Comparison of ENCODE assay signal across 9 mouse cellular contexts in genomic region chr9:69357834-69358233, GRCm38 (mm10). TPM values are rescaled to one million over a fixed set of nuclear protein-coding genes. Genes with fewer than 3 reads are reported as not detected.
DNase-seq lines count a peak whose midpoint lies in the region; ATAC-seq and TF ChIP-seq lines count a peak whose summit lies in the region.
"Had no signal": no experiment of that assay in that cellular context is flagged by ENCODE, and none has a peak within 500 bp of the region (broad histone marks: within the 10 kb centered on the region; RNA-seq: fewer than 3 reads in every experiment).

No protein-coding gene starts in this region.

- DNase-seq in heart, adult 8-10 months (ENCODE audit: low spot score), result peak; percentile 56
- peak; percentile 27 for DNase-seq in c-Kit-positive CD71-positive TER-119-negative erythroid progenitor cells, embryonic 14.5 days (ENCODE audit: low read depth)
- DNase-seq in frontal cortex, adult 2 months (ENCODE audit: extremely low spot score in 1 of 2, low spot score in 1 of 2), result peak; percentile 11 to 83
- peak; percentile 58 for DNase-seq in layer of hippocampus, adult 11-12 months (ENCODE audit: low spot score)
- DNase-seq in lung, postnatal 0 days (ENCODE audit: low spot score), result peak; percentile 60
- DNase-seq in spleen, adult 12 weeks (ENCODE audit: low spot score), result peak; percentile 24

- H3K36me3 ChIP-seq in heart, embryonic 11.5 days (ENCODE audit: control insufficient read depth, insufficient read depth, low read length), result no peaks in the 10 kb centered on the region
- no peaks in the 10 kb centered on the region for H3K36me3 ChIP-seq in ES-Bruce4 (ENCODE audit: control insufficient read depth, insufficient read depth, low read length, poor library complexity, severe bottlenecking)
- no peaks in the 10 kb centered on the region for H3K36me3 ChIP-seq in lung, postnatal 0 days (ENCODE audit: insufficient read depth, low read length)
- H3K36me3 ChIP-seq: liver, embryonic 15.5 days had no signal

- peak; percentile 67 for TF ChIP-seq CTCF in ES-Bruce4 (IDR thresholded peaks at IDR 0.05; ENCODE audit: low read depth, low read length)
- TF ChIP-seq CTCF in lung, postnatal 0 days (IDR thresholded peaks at IDR 0.05), result peak; percentile 93

- no peaks in the 10 kb centered on the region for H3K4me1 ChIP-seq in heart, embryonic 11.5 days (ENCODE audit: control insufficient read depth, insufficient read depth, low read length)
- no peaks in the 10 kb centered on the region for H3K4me1 ChIP-seq in ES-Bruce4 (ENCODE audit: control insufficient read depth, insufficient read depth, low read length)
- H3K4me1 ChIP-seq in lung, postnatal 0 days (ENCODE audit: insufficient read depth, low read depth, low read length), result no peaks in the 10 kb centered on the region
- H3K4me1 ChIP-seq: liver, embryonic 15.5 days had no signal

- no peaks in the 10 kb centered on the region for H3K27me3 ChIP-seq in heart, embryonic 11.5 days (ENCODE audit: control insufficient read depth, insufficient read depth, low read length)
- no peaks in the 10 kb centered on the region for H3K27me3 ChIP-seq in ES-Bruce4 (ENCODE audit: control insufficient read depth, insufficient read depth, low read length, poor library complexity, severe bottlenecking)
- no peaks in the 10 kb centered on the region for H3K27me3 ChIP-seq in lung, postnatal 0 days (replicated peaks; ENCODE audit: insufficient read depth, low read length)
- H3K27me3 ChIP-seq: liver, embryonic 15.5 days had no signal

- no peak for TF ChIP-seq EP300 in ES-Bruce4 (IDR thresholded peaks at IDR 0.05; ENCODE audit: insufficient read depth, low read depth, low read length)
- TF ChIP-seq EP300 in lung, postnatal 0 days (IDR thresholded peaks at IDR 0.05), result no peak

- H3K4me2 ChIP-seq in heart, embryonic 11.5 days, result no peak overlapping the region
- H3K4me2 ChIP-seq in lung, postnatal 0 days (replicated peaks; ENCODE audit: low read depth, low read length), result no peak overlapping the region
- H3K4me2 ChIP-seq: liver, embryonic 15.5 days had no signal

- WGBS in heart, embryonic 11.5 days (ENCODE audit: insufficient replicate concordance), result 32% methylated on average over 3 of the region's 3 CpGs
- 30% methylated on average over 3 of the region's 3 CpGs for WGBS in lung, postnatal 0 days

- H3K4me3 ChIP-seq in heart, embryonic 11.5 days (ENCODE audit: low read depth, low read length), result no peak overlapping the region
- H3K4me3 ChIP-seq in ES-Bruce4 (ENCODE audit: low read depth, low read length), result no peak overlapping the region
- H3K4me3 ChIP-seq in lung, postnatal 0 days (ENCODE audit: low read depth, low read length), result no peak overlapping the region
- H3K4me3 ChIP-seq: liver, embryonic 15.5 days had no signal

- no peaks in the 10 kb centered on the region for H3K9me3 ChIP-seq in heart, embryonic 11.5 days (replicated peaks; ENCODE audit: control insufficient read depth, low read length)
- H3K9me3 ChIP-seq in ES-Bruce4 (replicated peaks; ENCODE audit: control insufficient read depth, insufficient read depth, low read length, poor library complexity, severe bottlenecking), result no peaks in the 10 kb centered on the region
- H3K9me3 ChIP-seq in lung, postnatal 0 days (ENCODE audit: low read length), result no peaks in the 10 kb centered on the region
- H3K9me3 ChIP-seq: liver, embryonic 15.5 days had no signal

- H3K9ac ChIP-seq in heart, embryonic 11.5 days (ENCODE audit: low read depth, low read length), result no peak overlapping the region
- no peak overlapping the region for H3K9ac ChIP-seq in ES-Bruce4 (ENCODE audit: low read depth, poor library complexity, severe bottlenecking)
- no peak overlapping the region for H3K9ac ChIP-seq in lung, postnatal 0 days (replicated peaks; ENCODE audit: low read depth)
- H3K9ac ChIP-seq: liver, embryonic 15.5 days had no signal

- TF ChIP-seq POLR2A in ES-Bruce4 (IDR thresholded peaks at IDR 0.05; ENCODE audit: insufficient read depth, low read length), result no peak

- no peak for ATAC-seq in heart, embryonic 11.5 days (replicated peaks; ENCODE audit: insufficient number of reproducible peaks, low FRiP score, low TSS enrichment)
- ATAC-seq in lung, postnatal 0 days, result no peak

- no peak overlapping the region for H3K27ac ChIP-seq in heart, embryonic 11.5 days (ENCODE audit: low read depth, low read length)
- no peak overlapping the region for H3K27ac ChIP-seq in ES-Bruce4 (ENCODE audit: insufficient read depth, low read length)
- no peak overlapping the region for H3K27ac ChIP-seq in lung, postnatal 0 days (ENCODE audit: low read length)
- H3K27ac ChIP-seq: liver, embryonic 15.5 days had no signal

RNA-seq across cellular contexts. Expression of gene Ice2, which starts 39.9 kb away (rescaled TPM):
- 1 to 10 TPM; 5.4 to 7.4 (median 6.7) TPM for total RNA-seq in heart, adult 8-10 months (2022)
- 14.5 and 15.6 TPM in 2 replicates for polyA plus RNA-seq in heart, embryonic 11.5 days (2014; fragmentation: Nextera tagmentation; extraction: Ambion mirVana)
- 20.2 and 25.7 TPM in 2 replicates for polyA plus RNA-seq in ES-Bruce4 (2011; ENCODE audit: insufficient read depth, insufficient read length, low read depth, missing spikeins)
- polyA plus RNA-seq in frontal cortex, adult 2 months (2012; rRNA removed), result 7.2 and 8.4 TPM in 2 replicates
- 7.3 and 8.1 TPM in 2 replicates for polyA plus RNA-seq in lung, postnatal 0 days (2015; fragmentation: Nextera tagmentation; extraction: Ambion mirVana)
